Mouse (Mus musculus): Measurements from ENCODE around the gene Fpgt. TPM values are rescaled to one million over a fixed set of nuclear protein-coding genes. Genes with fewer than 3 reads are reported as not detected.

The Fpgt gene
- 3.3 TPM for polyA plus RNA-seq (2012; fragmentation: generic; extraction: Trizol)
- long read RNA-seq, experiment 1, partial matches to known transcripts, result 0 of 10 reads
- long read RNA-seq, experiment 1, other reads (novel, unspliced or antisense), result 5 of 10 reads
- long read RNA-seq, experiment 2, transcript Fpgt-201 (4 exons, 3,518 nt), result major isoform, 58 of 92 reads
- long read RNA-seq, experiment 2, transcript Fpgt-205 (4 exons, 875 nt), result minor isoform, 25 of 92 reads
- long read RNA-seq, experiment 2, partial matches to known transcripts, result 2 of 92 reads
- long read RNA-seq, experiment 2, other reads (novel, unspliced or antisense), result 7 of 92 reads

- peaks cover 8% of the 10 kb centered on the region for H3K79me3 ChIP-seq (ENCODE audit: low read depth)
- TF ChIP-seq FOSL1 (IDR thresholded peaks at IDR 0.05; ENCODE audit: insufficient read depth, low read length, poor library complexity, severe bottlenecking), result no peak
- TF ChIP-seq MAX (IDR thresholded peaks at IDR 0.05), result peak; percentile 17
- no peak for TF ChIP-seq USF1 (IDR thresholded peaks at IDR 0.05; ENCODE audit: low read depth)
- no peak for TF ChIP-seq CEBPB (IDR thresholded peaks at IDR 0.05; ENCODE audit: low read depth)
- peak within 1 kb of the TSS; percentile 61 for H3ac ChIP-seq (ENCODE audit: control insufficient read depth, insufficient read length, low read depth)
- no peaks in the 10 kb centered on the region for H3K27me3 ChIP-seq (ENCODE audit: control insufficient read depth, insufficient read depth, insufficient read length)
- H3K36me3 ChIP-seq (ENCODE audit: control insufficient read depth, insufficient read depth), result peaks cover 5% of the 10 kb centered on the region
- peak within 1 kb of the TSS; percentile 53 for H3K4me3 ChIP-seq (ENCODE audit: insufficient read depth, poor library complexity, severe bottlenecking)
- H3K79me2 ChIP-seq (ENCODE audit: control insufficient read depth, insufficient read depth), result peaks cover 15% of the 10 kb centered on the region
These were observed at the start of gene Fpgt, which contains the start of gene Lrriq3 for GRCm38 (mm10) chr3:155093116-155093956. Fpgt (minus strand) TSS chr3:155093403. Lrriq3 (plus strand) TSS chr3:155093434.

GRCm38 (mm10) chr3:155141047-155141446, 47.8 kb upstream of the Fpgt start:
- TF ChIP-seq USF1 (IDR thresholded peaks at IDR 0.05; ENCODE audit: low read depth), result no peak
- TF ChIP-seq MAX (IDR thresholded peaks at IDR 0.05), result no peak
- TF ChIP-seq MYOD1 (IDR thresholded peaks at IDR 0.05; ENCODE audit: control insufficient read depth, insufficient read length, low read depth), result no peak
- no peak for TF ChIP-seq CEBPB (IDR thresholded peaks at IDR 0.05; ENCODE audit: low read depth)
- no peak for TF ChIP-seq CTCF (IDR thresholded peaks at IDR 0.05; ENCODE audit: control insufficient read depth, insufficient read depth, insufficient read length)
- no peak for TF ChIP-seq MYOG (IDR thresholded peaks at IDR 0.05; ENCODE audit: control insufficient read depth, extremely low read depth, insufficient read length)
- no peak for TF ChIP-seq FOSL1 (IDR thresholded peaks at IDR 0.05; ENCODE audit: insufficient read depth, low read length, poor library complexity, severe bottlenecking)
- no peaks in the 10 kb centered on the region for H3K36me3 ChIP-seq (ENCODE audit: control insufficient read depth, insufficient read depth)
- H3K27me3 ChIP-seq (ENCODE audit: control insufficient read depth, insufficient read depth, insufficient read length), result no peaks in the 10 kb centered on the region
- H3K4me3 ChIP-seq (ENCODE audit: insufficient read depth, poor library complexity, severe bottlenecking), result no peak overlapping the region
- no peaks in the 10 kb centered on the region for H3K79me3 ChIP-seq (ENCODE audit: low read depth)
- no peak overlapping the region for H3ac ChIP-seq (ENCODE audit: control insufficient read depth, insufficient read length, low read depth)
- no peaks in the 10 kb centered on the region for H3K79me2 ChIP-seq (ENCODE audit: control insufficient read depth, insufficient read depth)

- H3ac ChIP-seq (ENCODE audit: control insufficient read depth, insufficient read length, low read depth), result no peak overlapping the region
- no peaks in the 10 kb centered on the region for H3K79me2 ChIP-seq (ENCODE audit: control insufficient read depth, insufficient read depth)
- H3K36me3 ChIP-seq (ENCODE audit: control insufficient read depth, insufficient read depth), result no peaks in the 10 kb centered on the region
- no peaks in the 10 kb centered on the region for H3K79me3 ChIP-seq (ENCODE audit: low read depth)
- no peaks in the 10 kb centered on the region for H3K27me3 ChIP-seq (ENCODE audit: control insufficient read depth, insufficient read depth, insufficient read length)
- H3K4me3 ChIP-seq (ENCODE audit: insufficient read depth, poor library complexity, severe bottlenecking), result no peak overlapping the region
- TF ChIP-seq USF1 (IDR thresholded peaks at IDR 0.05; ENCODE audit: low read depth) (no peak), CEBPB (IDR thresholded peaks at IDR 0.05; ENCODE audit: low read depth) (no peak), MYOG (IDR thresholded peaks at IDR 0.05; ENCODE audit: control insufficient read depth, extremely low read depth, insufficient read length) (no peak), MAX (IDR thresholded peaks at IDR 0.05) (no peak), CTCF (IDR thresholded peaks at IDR 0.05; ENCODE audit: control insufficient read depth, insufficient read depth, insufficient read length) (no peak), MYOD1 (IDR thresholded peaks at IDR 0.05; ENCODE audit: control insufficient read depth, insufficient read length, low read depth) (no peak), FOSL1 (IDR thresholded peaks at IDR 0.05; ENCODE audit: insufficient read depth, low read length, poor library complexity, severe bottlenecking) (no peak)
These were observed 44.5 kb upstream of the Fpgt start for GRCm38 (mm10) chr3:155137737-155138136.

- no peaks in the 10 kb centered on the region for H3K79me2 ChIP-seq (ENCODE audit: control insufficient read depth, insufficient read depth)
- no peaks in the 10 kb centered on the region for H3K36me3 ChIP-seq (ENCODE audit: control insufficient read depth, insufficient read depth)
- no peaks in the 10 kb centered on the region for H3K27me3 ChIP-seq (ENCODE audit: control insufficient read depth, insufficient read depth, insufficient read length)
- H3ac ChIP-seq (ENCODE audit: control insufficient read depth, insufficient read length, low read depth), result no peak overlapping the region
- H3K79me3 ChIP-seq (ENCODE audit: low read depth), result no peaks in the 10 kb centered on the region
- no peak overlapping the region for H3K4me3 ChIP-seq (ENCODE audit: insufficient read depth, poor library complexity, severe bottlenecking)
- TF ChIP-seq MYOD1 (IDR thresholded peaks at IDR 0.05; ENCODE audit: control insufficient read depth, insufficient read length, low read depth), result no peak
- no peak for TF ChIP-seq USF1 (IDR thresholded peaks at IDR 0.05; ENCODE audit: low read depth)
- no peak for TF ChIP-seq MAX (IDR thresholded peaks at IDR 0.05)
- TF ChIP-seq MYOG (IDR thresholded peaks at IDR 0.05; ENCODE audit: control insufficient read depth, extremely low read depth, insufficient read length), result no peak
- TF ChIP-seq CTCF (IDR thresholded peaks at IDR 0.05; ENCODE audit: control insufficient read depth, insufficient read depth, insufficient read length), result no peak
- TF ChIP-seq CEBPB (IDR thresholded peaks at IDR 0.05; ENCODE audit: low read depth), result no peak
- no peak for TF ChIP-seq FOSL1 (IDR thresholded peaks at IDR 0.05; ENCODE audit: insufficient read depth, low read length, poor library complexity, severe bottlenecking)
These were observed 12.8 kb upstream of the Fpgt start for GRCm38 (mm10) chr3:155105957-155106356.

- H3K79me3 ChIP-seq (ENCODE audit: low read depth), result no peaks in the 10 kb centered on the region
- no peaks in the 10 kb centered on the region for H3K36me3 ChIP-seq (ENCODE audit: control insufficient read depth, insufficient read depth)
- no peak overlapping the region for H3ac ChIP-seq (ENCODE audit: control insufficient read depth, insufficient read length, low read depth)
These were observed 6.1 kb upstream of the Fpgt start for GRCm38 (mm10) chr3:155099266-155099665.

More at GRCm38 (mm10) chr3:155099266-155099665, 6.1 kb upstream of the Fpgt start:
- H3K4me3 ChIP-seq (ENCODE audit: insufficient read depth, poor library complexity, severe bottlenecking), result no peak overlapping the region
- H3K27me3 ChIP-seq (ENCODE audit: control insufficient read depth, insufficient read depth, insufficient read length), result no peaks in the 10 kb centered on the region
- no peaks in the 10 kb centered on the region for H3K79me2 ChIP-seq (ENCODE audit: control insufficient read depth, insufficient read depth)
- TF ChIP-seq CTCF (IDR thresholded peaks at IDR 0.05; ENCODE audit: control insufficient read depth, insufficient read depth, insufficient read length), result no peak
- TF ChIP-seq MAX (IDR thresholded peaks at IDR 0.05), result no peak
- TF ChIP-seq FOSL1 (IDR thresholded peaks at IDR 0.05; ENCODE audit: insufficient read depth, low read length, poor library complexity, severe bottlenecking), result no peak
- TF ChIP-seq CEBPB (IDR thresholded peaks at IDR 0.05; ENCODE audit: low read depth), result no peak
- no peak for TF ChIP-seq MYOG (IDR thresholded peaks at IDR 0.05; ENCODE audit: control insufficient read depth, extremely low read depth, insufficient read length)
- no peak for TF ChIP-seq USF1 (IDR thresholded peaks at IDR 0.05; ENCODE audit: low read depth)
- no peak for TF ChIP-seq MYOD1 (IDR thresholded peaks at IDR 0.05; ENCODE audit: control insufficient read depth, insufficient read length, low read depth)

Measured in C2C12 (cell line).